Mouse (Mus musculus): Measurements from ENCODE around the gene Gm4181.
"Not testable (repeated sequence)": the region's sequence is repeated elsewhere in the genome, so short reads cannot be mapped to it uniquely, and the experiment has no call there.

Gene Gm4181

GRCm38 (mm10) chr14:51635566-51635965, at the start of gene Gm4181:
TSS of gene Gm4181 (minus strand) at chr14:51635666.
- DNase-seq (ENCODE audit: low read depth, low spot score): not testable (repeated sequence)

GRCm38 (mm10) chr14:51677269-51677668, 41.8 kb upstream of the Gm4181 start:
- no peak for DNase-seq (ENCODE audit: low read depth, low spot score)

- not testable (repeated sequence) for DNase-seq (ENCODE audit: low read depth, low spot score)
Observed at GRCm38 (mm10) chr14:51632426-51632825, 3.0 kb downstream of the Gm4181 start.

GRCm38 (mm10) chr14:51611210-51611609, 24.3 kb downstream of the Gm4181 start, which contains the start of gene Gm17078:
TSS of gene Gm17078 (minus strand) at chr14:51611310.
- DNase-seq (ENCODE audit: low read depth, low spot score): no peak

GRCm38 (mm10) chr14:51592039-51592438, 43.4 kb downstream of the Gm4181 start, which contains the start of gene Gm17174:
TSS of gene Gm17174 (minus strand) at chr14:51592139.
- DNase-seq (ENCODE audit: low read depth, low spot score): not testable (repeated sequence)

All from retina, adult 2 months (tissue).